Comparison of ENCODE assay signal across 24 mouse cellular contexts in the genomic region with DNA sequence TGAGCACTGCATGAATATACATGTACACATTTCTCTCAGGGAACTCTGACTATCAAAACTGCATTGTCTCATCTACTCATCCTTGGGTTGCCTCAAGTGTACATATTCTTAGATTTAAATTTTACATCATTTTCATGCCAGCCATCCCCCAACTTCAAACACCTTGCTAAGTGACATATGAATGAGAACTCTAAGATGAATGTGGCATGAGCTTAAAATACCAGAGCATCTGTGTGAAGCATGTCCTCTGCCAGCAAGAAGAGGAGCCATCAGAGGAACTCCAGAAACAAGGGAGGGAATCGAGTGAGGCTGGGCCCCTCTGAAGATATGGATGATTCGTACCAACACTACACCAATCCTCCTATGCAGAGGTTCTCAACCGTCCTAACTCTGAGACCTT.
"Had no signal": no experiment of that assay in that cellular context is flagged by ENCODE, and none has a peak within 500 bp of the region (broad histone marks: within the 10 kb centered on the region; RNA-seq: fewer than 3 reads in every experiment).

No protein-coding gene starts in this region.

- H3K4me3 ChIP-seq: intestine, embryonic 15.5 days; limb, embryonic 10.5 days; limb, embryonic 13.5 days; liver, embryonic 12.5 days; liver, embryonic 15.5 days; lung, embryonic 15.5 days; megakaryocyte, embryonic 14.5 days; midbrain, embryonic 10.5 days; midbrain, embryonic 13.5 days; myocyte; neural tube, embryonic 13.5 days had no signal

- H3K9me3 ChIP-seq: intestine, embryonic 15.5 days; limb, embryonic 10.5 days; limb, embryonic 13.5 days; liver, embryonic 12.5 days; liver, embryonic 15.5 days; lung, embryonic 15.5 days; megakaryocyte, embryonic 14.5 days; midbrain, embryonic 10.5 days; midbrain, embryonic 13.5 days; neural tube, embryonic 13.5 days had no signal

- H3K27ac ChIP-seq: intestine, embryonic 15.5 days; limb, embryonic 10.5 days; limb, embryonic 13.5 days; liver, embryonic 12.5 days; liver, embryonic 15.5 days; lung, embryonic 15.5 days; midbrain, embryonic 10.5 days; midbrain, embryonic 13.5 days; neural tube, embryonic 13.5 days; stomach, postnatal 0 days had no signal

- H3K27me3 ChIP-seq: intestine, embryonic 15.5 days; limb, embryonic 13.5 days; liver, embryonic 12.5 days; liver, embryonic 15.5 days; lung, embryonic 15.5 days; megakaryocyte, embryonic 14.5 days; midbrain, embryonic 13.5 days; neural tube, embryonic 13.5 days had no signal

- H3K4me1 ChIP-seq: intestine, embryonic 15.5 days; limb, embryonic 10.5 days; limb, embryonic 13.5 days; liver, embryonic 12.5 days; liver, embryonic 15.5 days; lung, embryonic 15.5 days; megakaryocyte, embryonic 14.5 days had no signal

- ATAC-seq: intestine, embryonic 15.5 days; liver, embryonic 12.5 days; midbrain, embryonic 13.5 days; midbrain, embryonic 16.5 days had no signal

- H3K36me3 ChIP-seq: intestine, embryonic 15.5 days; limb, embryonic 10.5 days; limb, embryonic 13.5 days; liver, embryonic 12.5 days; liver, embryonic 15.5 days; lung, embryonic 15.5 days; midbrain, embryonic 10.5 days; midbrain, embryonic 13.5 days; neural tube, embryonic 13.5 days had no signal

- H3K9ac ChIP-seq: intestine, embryonic 15.5 days; limb, embryonic 13.5 days; liver, embryonic 12.5 days; liver, embryonic 15.5 days; lung, embryonic 15.5 days; midbrain, embryonic 13.5 days; neural tube, embryonic 13.5 days had no signal

- H3K4me2 ChIP-seq: intestine, embryonic 15.5 days; limb, embryonic 13.5 days; liver, embryonic 12.5 days; liver, embryonic 15.5 days; lung, embryonic 15.5 days; midbrain, embryonic 13.5 days; neural tube, embryonic 13.5 days had no signal

- DNase-seq: kidney, adult 11 months; kidney, adult 9 months; kidney, postnatal 14 days; kidney, postnatal 4 days; liver; lung, adult 18-20 months; lung, postnatal 10 days; lung, postnatal 36 days; retina, postnatal 1 day; right cerebral cortex, postnatal 25 days; thymus, postnatal 25 days had no signal
